Mouse (Mus musculus) CH12.LX (cell line): Measurements from ENCODE around the gene Olfr1259. TPM values are rescaled to one million over a fixed set of nuclear protein-coding genes. Genes with fewer than 3 reads are reported as not detected.

Experiments
- DNase-seq: peaks from one replicate; pipeline ENCODE4 v3.0.0-alpha.2; 2013; ENCODE audit errors: extremely low read depth
- H3K27ac ChIP-seq: 2 replicates; pipeline ENCODE4 v1.5.1; 2012; ENCODE audit warnings: low read depth, mild to moderate bottlenecking, control low read depth, moderate library complexity; ENCODE audit not compliant: insufficient read depth
- H3K27me3 ChIP-seq: replicated peaks from 2 replicates; pipeline ENCODE3; 2012; ENCODE audit warnings: inconsistent platforms
- H3K36me3 ChIP-seq, 2 experiments: replicated peaks in 1 of 2; 2 replicates each; pipeline versions ENCODE3 to v1.6.1; 2012; ENCODE audit warnings: inconsistent platforms in 1 of 2, low read length in 1 of 2, mild to moderate bottlenecking in 1 of 2, mixed read lengths in 1 of 2, moderate library complexity in 1 of 2; ENCODE audit not compliant: control insufficient read depth in 1 of 2, insufficient read depth in 1 of 2
- H3K4me1 ChIP-seq, 2 experiments: 2 replicates each; pipeline ENCODE4 v1.6.1; 2012; ENCODE audit warnings: inconsistent platforms in 1 of 2, moderate library complexity in 1 of 2; ENCODE audit not compliant: insufficient read depth in 2 of 2, control insufficient read depth in 1 of 2
- H3K4me2 ChIP-seq: 2 replicates; pipeline ENCODE4 v1.6.1; 2012; ENCODE audit warnings: low read depth, mild to moderate bottlenecking, control low read depth; ENCODE audit not compliant: poor library complexity, insufficient read depth, severe bottlenecking
- H3K4me3 ChIP-seq, 3 experiments: fragments of 150-350 bp in 1 of 3; sonication (generic) in 1 of 3; replicated peaks in 1 of 3; 2 replicates each; pipeline versions ENCODE3 to v1.5.1; 2011 to 2012; ENCODE audit warnings: low read depth in 2 of 3, low read length in 2 of 3, mild to moderate bottlenecking in 2 of 3, moderate library complexity in 2 of 3, control low read depth in 1 of 3, improper control_type of control experiment in 1 of 3, inconsistent platforms in 1 of 3, mixed read lengths in 1 of 3; ENCODE audit not compliant: poor library complexity in 1 of 3
- H3K79me2 ChIP-seq: replicated peaks from 2 replicates; pipeline ENCODE4 v1.6.1; 2012; ENCODE audit warnings: mild to moderate bottlenecking, moderate library complexity; ENCODE audit not compliant: control insufficient read depth, poor library complexity, insufficient read depth, severe bottlenecking; ENCODE audit errors: extremely low read depth
- H3K9ac ChIP-seq: 2 replicates; pipeline ENCODE4 v1.6.1; 2012; ENCODE audit warnings: low read depth, mild to moderate bottlenecking, control low read depth, moderate library complexity; ENCODE audit not compliant: insufficient read depth
- H3K9me3 ChIP-seq: replicated peaks from 2 replicates; pipeline ENCODE3; 2012; ENCODE audit warnings: low read length, inconsistent platforms, mixed read lengths
- CHD1 ChIP-seq: IDR thresholded peaks from 2 replicates; pipeline ENCODE4 v1.6.1; 2012; ENCODE audit warnings: low read depth, low read length, improper control_type of control experiment, inconsistent platforms
- CHD2 ChIP-seq: IDR thresholded peaks from 2 replicates; pipeline ENCODE4 v1.6.1; 2011; ENCODE audit warnings: low read length, improper control_type of control experiment
- CTCF ChIP-seq, 2 experiments: IDR thresholded peaks in 1 of 2; conservative IDR thresholded peaks in 1 of 2; 2 replicates each; pipeline ENCODE4 v1.5.1; 2011 to 2012; ENCODE audit warnings: low read depth in 2 of 2, low read length in 2 of 2, improper control_type of control experiment in 1 of 2, inconsistent platforms in 1 of 2, mild to moderate bottlenecking in 1 of 2, moderate library complexity in 1 of 2
- E2F4 ChIP-seq: IDR thresholded peaks from 2 replicates; pipeline ENCODE4 v1.6.1; 2011; ENCODE audit warnings: low read depth, low read length, improper control_type of control experiment; ENCODE audit not compliant: insufficient replicate concordance
- ETS1 ChIP-seq: conservative IDR thresholded peaks from 2 replicates; pipeline ENCODE4 v1.6.1; 2012; ENCODE audit warnings: low read depth, mild to moderate bottlenecking, inconsistent platforms, low read length, improper control_type of control experiment, moderate library complexity
- IRF4 ChIP-seq: IDR thresholded peaks from 2 replicates; pipeline ENCODE4 v1.6.1; 2014; ENCODE audit warnings: low read depth, mild to moderate bottlenecking, inconsistent platforms, low read length, improper control_type of control experiment
- JUN ChIP-seq: IDR thresholded peaks from 2 replicates; pipeline ENCODE4 v1.6.1; 2011; ENCODE audit warnings: low read depth, mild to moderate bottlenecking, low read length, improper control_type of control experiment, moderate library complexity; ENCODE audit not compliant: insufficient read depth
- MAFK ChIP-seq: IDR thresholded peaks from 2 replicates; pipeline ENCODE4 v1.6.1; 2011; ENCODE audit warnings: low read length, improper control_type of control experiment; ENCODE audit not compliant: insufficient replicate concordance
- MEF2A ChIP-seq: IDR thresholded peaks from 2 replicates; pipeline ENCODE4 v1.6.1; 2014; ENCODE audit warnings: low read depth, mild to moderate bottlenecking, inconsistent platforms, low read length, improper control_type of control experiment, borderline replicate concordance
- MXI1 ChIP-seq: IDR thresholded peaks from 2 replicates; pipeline ENCODE4 v1.6.1; 2011; ENCODE audit warnings: mild to moderate bottlenecking, low read depth, low read length, improper control_type of control experiment
- MYC ChIP-seq: IDR thresholded peaks from 2 replicates; pipeline ENCODE4 v1.6.1; 2011; ENCODE audit warnings: low read depth, mild to moderate bottlenecking, improper control_type of control experiment, low read length
- NELFE ChIP-seq: IDR thresholded peaks from 2 replicates; pipeline ENCODE4 v1.6.1; 2011; ENCODE audit warnings: low read depth, low read length, improper control_type of control experiment
- NRF1 ChIP-seq: IDR thresholded peaks from 2 replicates; pipeline ENCODE4 v1.6.1; 2014; ENCODE audit warnings: low read depth, mild to moderate bottlenecking, inconsistent platforms, low read length, improper control_type of control experiment, moderate library complexity
- PAX5 ChIP-seq: IDR thresholded peaks from 2 replicates; pipeline ENCODE4 v1.6.1; 2012; ENCODE audit warnings: low read length, inconsistent platforms, mixed read lengths
- POLR2A ChIP-seq: IDR thresholded peaks from 2 replicates; pipeline ENCODE4 v1.6.1; 2011; ENCODE audit warnings: low read depth, mild to moderate bottlenecking, improper control_type of control experiment, low read length
- RAD21 ChIP-seq: IDR thresholded peaks from 2 replicates; pipeline ENCODE4 v1.6.1; 2011; ENCODE audit warnings: low read depth, mild to moderate bottlenecking, low read length, improper control_type of control experiment, moderate library complexity
- RCOR1 ChIP-seq: conservative IDR thresholded peaks from 2 replicates; pipeline ENCODE4 v1.6.1; 2012; ENCODE audit warnings: low read depth, mild to moderate bottlenecking, inconsistent platforms, low read length, improper control_type of control experiment
- TBP ChIP-seq: conservative IDR thresholded peaks from 2 replicates; pipeline ENCODE4 v1.6.1; 2011; ENCODE audit warnings: low read depth, low read length, improper control_type of control experiment
- UBTF ChIP-seq: IDR thresholded peaks from 2 replicates; pipeline ENCODE4 v1.6.1; 2012; ENCODE audit warnings: low read depth, mild to moderate bottlenecking, inconsistent platforms, low read length, improper control_type of control experiment, moderate library complexity
- ZKSCAN1 ChIP-seq: IDR thresholded peaks from 2 replicates; pipeline ENCODE4 v1.6.1; 2012; ENCODE audit warnings: low read depth, inconsistent platforms, low read length, improper control_type of control experiment, borderline replicate concordance
- ZMIZ1 ChIP-seq: IDR thresholded peaks from 2 replicates; pipeline ENCODE4 v1.6.1; 2012; ENCODE audit warnings: low read depth, mild to moderate bottlenecking, inconsistent platforms, low read length, improper control_type of control experiment
- dilution Hi-C: fragments of 300-500 bp; cut with MboI; formaldehyde crosslinking; loops from 2 replicates; pipeline ENCODE4 v1.14.3; 2020; ENCODE audit warnings: low sequenced_read_pairs; ENCODE audit not compliant: extremely low pct_unique_long_range_greater_than_20kb, extremely low pct_ligation_motif_present
- in situ Hi-C: fragments of 300-500 bp; cut with MboI; formaldehyde crosslinking; loops from 3 replicates; pipeline ENCODE4 v1.14.3; 2019; ENCODE audit warnings: low sequenced_read_pairs, low pct_ligation_motif_present, low pct_unique_long_range_greater_than_20kb, mixed read lengths
- polyA plus RNA-seq: library from polyadenylated mRNA; unstranded; fragments of >175 nt; gene quantifications from 2 replicates; pipeline ENCODE4 v1.2.1, GENCODE M21; 2012; ENCODE audit warnings: low read depth; ENCODE audit not compliant: insufficient read length
- total RNA-seq, 2 experiments: library from RNA; depleted of rRNA; stranded (reverse); fragments of 300-350 nt in 1 of 2; fragments of >200 nt in 1 of 2; gene quantifications; 2 replicates each; pipeline ENCODE4 v1.2.3; 2012 to 2014

Olfr1259 gene
- total RNA-seq (2012; rRNA removed): 0.21 and 0.34 TPM in 2 replicates
- total RNA-seq (2014; rRNA removed): not detected in 2 replicates
- polyA plus RNA-seq: not detected in 2 replicates

DNA sequence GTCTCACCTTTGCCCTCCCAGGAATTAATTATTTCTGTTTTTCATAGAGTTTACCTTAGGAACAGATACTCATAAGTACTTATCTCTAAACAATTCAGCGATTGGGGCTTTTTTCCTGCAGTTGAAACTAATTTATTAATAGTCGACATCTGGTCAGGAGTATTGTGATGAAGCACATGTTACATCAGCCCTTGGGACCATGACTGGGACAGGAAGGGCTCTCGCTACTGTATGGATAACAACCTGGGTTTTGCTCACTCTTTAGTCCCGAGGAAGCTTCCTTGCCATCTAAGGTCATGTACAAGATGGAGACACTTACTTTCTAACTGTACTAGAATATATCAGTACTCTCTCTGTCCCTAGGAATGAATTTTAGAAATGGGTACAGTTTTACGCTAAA lies at the start of gene Olfr1259:
TSS of gene Olfr1259 (minus strand) at position 101 of the 400 bp plus-strand sequence.
- dilution Hi-C loops: no loop called here
- in situ Hi-C loops: no loop called here

DNA sequence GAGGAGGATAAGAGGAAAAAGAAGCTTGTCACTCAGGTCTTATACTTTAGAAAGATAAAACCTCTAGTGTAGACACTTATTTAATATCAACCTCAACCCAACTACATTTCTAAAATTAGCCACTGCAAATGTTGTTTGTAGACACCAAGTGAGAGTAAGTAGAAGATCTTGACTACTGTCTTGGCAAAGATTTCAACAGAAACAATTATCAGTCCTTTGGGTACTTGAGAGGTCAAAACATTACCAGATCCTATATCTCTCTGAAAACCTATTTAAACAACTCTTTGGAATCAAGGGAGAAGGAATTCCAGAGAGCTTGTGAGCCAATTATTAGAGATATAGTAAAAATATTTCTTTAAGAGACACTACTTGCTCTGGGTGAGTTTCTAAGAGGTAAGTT lies 42.5 kb upstream of the Olfr1259 start, which contains the start of gene Olfr1261:
TSS of gene Olfr1261 (plus strand) at position 301 of the 400 bp plus-strand sequence.
- H3K36me3 ChIP-seq: no peaks in the 10 kb centered on the region
- in situ Hi-C loops (no loop called here), dilution Hi-C loops (no loop called here)
- peaks cover 1% of the 10 kb centered on the region for H3K27me3 ChIP-seq
- H3K4me2 ChIP-seq: no peak within 1 kb of the TSS
- H3K79me2 ChIP-seq: no peaks in the 10 kb centered on the region
- no peak within 1 kb of the TSS for H3K4me3 ChIP-seq
- no peak for DNase-seq
- no peaks in the 10 kb centered on the region for H3K9me3 ChIP-seq
- H3K4me1 ChIP-seq: no peaks in the 10 kb centered on the region
- TF ChIP-seq NRF1: no peak
- no peak for TF ChIP-seq IRF4
- TF ChIP-seq ZMIZ1: no peak
- no peak for TF ChIP-seq JUN
- TF ChIP-seq CTCF (conservative IDR thresholded peaks at IDR 0.05 in 1 of 2, IDR thresholded peaks at IDR 0.05 in 1 of 2; ENCODE audit: low read depth in 2 of 2, low read length in 2 of 2): no peak
- TF ChIP-seq MAFK: no peak
- TF ChIP-seq MEF2A: no peak
- no peak for TF ChIP-seq RAD21
- no peak for TF ChIP-seq TBP
- no peak for TF ChIP-seq MXI1
- TF ChIP-seq NELFE: no peak
- TF ChIP-seq UBTF: no peak
- TF ChIP-seq CHD1: no peak
- no peak for TF ChIP-seq E2F4
- TF ChIP-seq CHD2: no peak
- no peak for TF ChIP-seq PAX5
- no peak for TF ChIP-seq RCOR1
- no peak for TF ChIP-seq MYC
- no peak for TF ChIP-seq POLR2A
- H3K9ac ChIP-seq: no peak within 1 kb of the TSS
- H3K27ac ChIP-seq: no peak within 1 kb of the TSS

More for the DNA sequence above, at the start of gene Olfr1259:
- Histone ChIP-seq H3K4me2 (no peak within 1 kb of the TSS), H3K9ac (no peak within 1 kb of the TSS), H3K4me1 (no peaks in the 10 kb centered on the region), H3K27me3 (peaks cover 8% of the 10 kb centered on the region), H3K4me3 (no peak within 1 kb of the TSS), H3K36me3 (no peaks in the 10 kb centered on the region), H3K27ac (no peak within 1 kb of the TSS), H3K79me2 (no peaks in the 10 kb centered on the region), H3K9me3 (no peaks in the 10 kb centered on the region)
- TF ChIP-seq ETS1: no peak
- no peak for TF ChIP-seq ZKSCAN1
- TF ChIP-seq E2F4: no peak
- no peak for DNase-seq
